Mouse (Mus musculus) MEL-GATA-1-ER (cell line): ENCODE data around the gene Atg3.

Source experiments
- DNase-seq: peaks from one replicate; pipeline ENCODE4 v3.0.0-alpha.2; 2012; ENCODE audit warnings: low read depth; ENCODE audit errors: extremely low read depth

Atg3 gene

DNA sequence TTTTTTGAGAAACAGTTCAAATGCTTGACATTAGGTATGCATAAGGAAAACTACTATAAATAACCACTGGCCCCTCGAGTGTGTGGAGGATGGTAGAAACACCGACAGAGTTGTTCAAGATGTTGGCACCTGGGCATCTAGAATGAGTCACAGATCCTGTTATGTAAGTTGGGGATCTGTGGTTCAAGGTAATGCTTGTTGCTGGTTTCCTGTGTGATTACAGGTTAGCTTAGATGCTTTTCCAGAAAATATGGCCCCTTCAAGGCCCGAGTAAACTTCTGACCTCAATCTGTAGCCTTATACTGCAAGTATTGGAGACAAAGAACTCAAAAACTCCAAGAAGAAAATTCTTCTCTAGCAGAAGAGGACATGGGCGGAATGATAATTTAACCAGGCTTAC lies 45.9 kb downstream of the Atg3 start:
- no peak for DNase-seq

DNA sequence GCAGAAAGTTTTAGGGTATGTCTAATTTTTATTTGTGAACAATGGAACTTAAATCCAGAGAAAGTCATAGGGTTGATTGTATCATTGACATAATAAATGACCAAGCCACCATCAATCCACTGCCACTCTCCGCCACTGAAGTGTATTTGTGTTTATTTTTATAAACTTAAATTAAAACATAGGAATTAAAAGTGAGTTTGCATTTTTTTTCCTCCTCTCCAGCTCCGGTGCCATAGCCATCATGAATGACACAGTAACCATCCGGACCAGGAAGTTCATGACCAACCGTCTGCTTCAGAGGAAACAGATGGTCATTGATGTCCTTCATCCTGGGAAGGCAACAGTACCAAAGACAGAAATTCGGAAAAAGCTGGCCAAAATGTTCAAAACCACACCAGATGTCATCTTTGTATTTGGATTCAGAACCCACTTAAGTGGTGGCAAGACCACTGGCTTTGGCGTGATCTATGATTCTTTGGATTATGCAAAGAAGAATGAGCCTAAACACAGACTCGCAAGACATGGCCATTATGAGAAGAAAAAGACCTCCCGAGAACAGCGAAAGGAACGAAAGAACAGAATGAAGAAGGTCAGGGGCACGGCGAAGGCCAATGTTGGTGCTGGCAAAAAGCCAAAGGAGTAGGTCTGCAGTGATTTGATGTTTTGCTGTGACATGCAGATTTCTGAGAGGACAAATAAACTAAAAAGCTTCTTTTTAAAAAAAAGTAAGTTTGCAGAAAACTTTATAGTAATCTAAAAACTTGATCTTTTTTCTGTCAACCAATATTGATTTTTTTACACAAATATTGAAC lies 46.5 kb downstream of the Atg3 start:
- no peak for DNase-seq

DNA sequence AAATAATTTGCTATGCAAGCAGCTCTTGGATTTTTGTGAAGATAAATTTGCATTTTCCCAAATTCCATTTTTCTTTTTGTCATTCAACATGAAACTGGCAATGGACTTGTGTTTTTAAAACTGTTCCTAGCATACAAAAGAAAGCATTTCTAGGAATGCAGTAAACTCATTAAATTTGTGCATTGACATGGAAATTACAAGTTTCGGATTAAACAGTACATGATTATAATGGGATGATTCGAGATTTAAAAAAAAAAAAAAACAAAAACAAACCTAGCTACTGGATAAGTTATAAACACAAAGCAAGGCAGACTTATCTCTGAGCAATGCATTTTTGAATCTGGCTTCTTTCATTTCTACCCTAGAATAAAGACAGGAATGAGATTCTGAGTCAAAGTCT lies 63.4 kb downstream of the Atg3 start:
- no peak for DNase-seq

DNA sequence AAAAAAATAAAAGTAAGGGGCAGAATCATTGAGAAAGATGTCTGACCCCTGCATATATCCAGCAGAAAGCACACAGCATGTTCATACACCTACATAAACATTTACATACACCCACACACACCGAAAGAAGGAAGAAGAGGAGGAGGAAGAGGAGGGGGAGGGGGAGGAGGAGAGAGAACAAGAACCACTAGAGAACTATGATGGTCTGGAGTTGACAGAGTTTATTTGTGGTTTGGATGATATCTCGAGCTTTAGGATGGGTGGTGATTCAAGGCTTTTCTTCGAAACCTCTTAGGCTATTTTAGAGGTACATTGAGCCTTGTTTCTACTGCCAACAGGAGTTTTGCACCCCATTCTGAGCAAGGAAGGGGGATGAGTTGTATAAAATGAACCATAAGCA lies 64.2 kb downstream of the Atg3 start:
- DNase-seq = no peak

DNA sequence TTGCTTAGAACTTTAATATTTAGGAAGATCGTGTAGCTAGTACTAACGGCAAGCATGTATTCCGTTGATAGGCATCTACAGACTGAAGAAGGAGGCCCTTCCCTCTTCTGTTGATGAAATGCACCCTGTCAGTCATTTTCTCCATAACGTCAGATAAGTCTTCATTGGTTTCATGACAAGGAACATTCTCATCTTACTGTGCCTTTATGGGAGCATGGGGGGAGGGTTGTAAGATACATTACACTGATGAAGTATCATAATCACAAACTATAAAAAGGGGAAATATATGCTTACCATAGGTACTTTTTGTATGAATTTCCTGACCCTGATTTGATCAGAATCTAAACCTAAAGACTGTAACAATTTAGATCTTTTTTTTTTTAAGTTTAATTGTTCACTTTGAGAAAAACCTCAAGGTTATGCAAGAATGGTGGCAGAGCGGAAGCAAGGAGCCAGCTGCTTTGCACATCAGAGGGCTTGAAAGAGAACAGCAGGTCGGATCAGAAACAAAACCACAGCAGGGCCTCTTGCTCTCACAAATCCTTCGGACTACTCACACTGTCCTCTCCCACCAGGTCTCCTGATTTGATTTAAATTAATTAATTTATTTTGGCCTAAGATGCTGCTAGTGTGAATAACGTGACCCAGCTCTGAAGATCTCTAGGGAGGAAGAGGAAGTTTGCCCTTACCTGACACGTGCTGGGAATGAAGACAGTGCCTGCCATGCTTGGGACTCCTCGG lies 65.2 kb downstream of the Atg3 start, which contains the start of gene Btla:
Btla (plus strand) TSS at position 668 of the 741 bp plus-strand sequence.
- no peak for DNase-seq

DNA sequence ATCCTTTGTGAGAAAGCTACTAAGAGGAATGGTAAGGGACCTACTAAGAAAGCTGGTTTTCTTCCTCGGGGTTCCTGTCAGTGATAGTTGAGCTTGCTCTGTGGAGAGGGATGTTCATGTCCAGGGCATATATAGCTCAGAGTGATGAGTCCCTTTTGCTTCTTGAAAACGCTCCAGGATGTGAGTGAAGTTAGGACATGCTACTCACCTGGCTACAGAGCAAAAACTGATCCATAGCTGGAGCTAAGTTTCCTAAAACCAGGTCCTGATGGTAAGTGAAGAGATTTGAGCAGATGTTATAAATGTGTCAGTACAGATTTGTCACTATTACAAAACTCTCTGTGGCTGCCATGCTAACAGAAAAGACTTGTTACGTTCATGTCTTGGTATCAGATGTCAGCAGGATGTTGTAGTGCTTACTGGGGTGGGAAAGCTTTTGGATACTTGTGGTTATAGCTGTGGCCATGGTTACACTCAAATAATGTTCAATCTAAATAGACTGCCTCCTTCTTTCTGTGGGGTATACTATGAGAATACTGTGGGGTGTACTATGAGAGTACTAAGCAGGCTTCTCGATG lies 65.9 kb downstream of the Atg3 start:
- no peak for DNase-seq

DNA sequence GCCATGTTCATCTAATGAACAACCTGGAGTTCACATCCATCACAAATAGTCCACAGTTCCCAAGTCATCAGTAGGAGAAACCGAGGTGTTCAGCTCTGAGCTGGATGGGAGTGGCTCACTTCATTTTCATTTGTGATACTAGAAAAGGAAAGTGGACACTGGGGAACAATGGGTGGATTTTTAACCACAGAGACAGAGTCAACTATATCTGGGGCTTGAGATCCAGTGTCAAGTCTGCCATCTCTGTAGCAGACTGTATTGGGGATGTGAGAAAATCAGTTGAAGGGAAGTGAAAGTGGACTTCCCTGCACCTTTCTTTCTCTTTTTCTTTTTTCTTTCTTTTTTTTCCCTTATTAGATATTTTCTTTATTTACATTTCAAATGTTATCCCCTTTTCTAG lies 68.4 kb downstream of the Atg3 start:
- DNase-seq = no peak

DNA sequence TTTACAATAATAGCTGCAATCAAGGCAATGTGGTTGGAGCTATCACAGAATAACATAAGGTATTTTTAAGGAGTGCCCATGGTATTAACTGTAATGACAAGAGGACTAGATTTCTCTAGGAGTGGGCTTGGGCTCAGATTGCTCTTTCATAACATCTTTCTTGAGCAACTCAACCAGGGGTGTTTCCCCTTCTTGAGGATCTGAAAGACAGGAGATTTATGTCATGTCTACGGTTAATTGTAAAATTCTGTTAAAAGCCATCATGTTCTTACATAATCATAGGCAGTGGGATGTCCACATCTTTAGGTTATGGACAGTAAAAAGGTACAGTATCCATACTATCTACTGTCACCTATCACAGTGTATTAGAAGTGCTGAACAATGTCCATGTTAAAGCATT lies 72.7 kb downstream of the Atg3 start:
- no peak for DNase-seq

DNA sequence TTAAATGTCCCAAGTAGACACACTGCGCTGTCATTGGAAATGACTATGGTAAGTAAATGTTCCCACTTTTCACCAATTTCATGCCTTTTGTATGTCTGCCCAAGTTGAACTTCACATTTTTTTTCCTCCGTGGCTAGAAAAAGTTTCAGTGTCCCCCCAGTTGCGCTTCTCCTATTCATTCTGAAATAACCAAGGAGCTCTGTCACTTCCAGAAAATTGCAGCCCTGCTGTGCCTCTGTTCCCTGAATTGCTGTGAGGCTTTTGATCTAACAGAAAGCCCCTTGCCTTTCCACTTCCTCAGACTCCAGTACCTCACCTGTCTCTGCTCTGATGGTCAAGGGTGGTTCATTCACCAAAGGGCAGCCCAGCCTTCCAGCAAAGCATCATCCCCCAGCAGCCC lies 74.4 kb downstream of the Atg3 start:
- no peak for DNase-seq
